Mouse (Mus musculus): ENCODE data around the gene Ntpcr.

Gene Ntpcr

DNA sequence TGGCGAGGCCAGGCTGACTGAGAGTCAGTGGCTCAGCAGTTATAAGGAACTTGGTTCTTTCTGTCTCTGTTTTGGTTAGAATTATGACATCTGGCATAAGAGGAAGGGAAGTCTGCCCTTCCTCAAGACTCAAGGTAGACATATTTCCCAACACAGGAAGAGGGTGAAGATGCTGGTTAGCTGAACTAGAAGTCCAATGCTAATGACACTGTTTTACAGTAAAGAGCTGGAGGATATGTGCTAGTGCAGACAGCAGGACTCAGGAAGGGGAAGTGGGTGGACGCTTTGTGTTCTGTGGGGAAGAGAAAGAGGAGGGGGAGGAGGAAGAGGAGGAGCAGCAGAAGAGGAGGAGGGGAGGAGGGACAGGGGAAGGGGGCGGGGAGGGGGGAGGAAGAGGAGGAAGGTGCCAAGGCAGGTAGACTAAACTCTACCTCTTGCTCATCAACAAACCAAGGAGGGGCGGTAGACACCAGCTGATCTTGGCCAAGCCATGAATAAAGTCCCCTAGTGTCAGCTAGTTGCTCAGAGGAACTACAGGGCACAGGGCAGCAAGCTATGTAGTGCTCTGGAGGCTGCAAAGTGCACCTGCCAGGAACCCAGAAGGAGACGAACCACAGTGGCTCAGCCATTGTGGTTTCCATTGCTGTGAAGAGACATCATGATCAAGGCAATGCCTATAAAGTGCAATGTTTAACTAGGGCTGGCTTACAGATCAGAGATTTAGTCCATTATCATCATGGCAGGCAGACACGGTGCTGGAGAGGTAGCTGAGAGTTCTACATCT, 4.5 kb upstream of the Ntpcr start:
- no peak for DNase-seq (ENCODE audit: low read depth, low spot score)

DNA sequence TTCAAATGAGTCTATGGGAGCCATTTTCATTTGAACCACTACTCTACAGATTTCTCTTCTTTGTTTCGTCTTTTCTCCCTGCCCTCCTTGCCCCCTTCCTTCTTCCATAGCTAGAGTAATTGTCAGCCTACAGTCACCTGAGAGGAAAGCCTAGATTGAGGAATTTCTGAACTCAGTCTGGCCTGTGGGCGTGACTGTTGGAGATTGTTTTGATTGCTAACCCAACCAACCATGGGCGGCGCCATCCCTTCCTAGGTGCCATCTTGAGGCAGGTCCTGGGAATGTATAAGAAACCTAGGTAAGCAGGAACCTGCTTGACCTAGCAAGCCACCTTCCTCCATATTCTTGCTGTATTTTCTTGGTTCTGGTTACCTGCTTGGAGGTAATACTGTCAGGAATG, 3.6 kb upstream of the Ntpcr start:
- DNase-seq (ENCODE audit: low read depth, low spot score) = no peak

DNA sequence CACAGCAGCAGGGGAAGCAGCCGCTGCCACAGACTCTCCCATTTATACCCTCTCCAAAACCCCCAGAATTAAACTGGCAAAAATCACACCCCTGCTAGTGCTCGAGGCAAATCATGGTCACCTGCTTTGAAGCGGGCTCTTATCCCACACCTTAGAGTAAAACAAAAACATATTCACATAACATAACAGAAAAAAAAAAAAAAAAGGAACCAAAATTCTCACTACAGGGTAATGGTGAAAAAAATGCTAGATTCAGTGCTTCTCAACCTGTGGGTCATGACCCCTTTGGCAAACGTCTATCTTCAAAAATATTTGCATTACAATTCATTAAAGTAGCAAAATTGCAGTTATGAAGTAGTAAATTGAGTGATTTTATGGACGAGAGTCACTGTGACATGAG, 2.8 kb upstream of the Ntpcr start:
- no peak for DNase-seq (ENCODE audit: low read depth, low spot score)

DNA sequence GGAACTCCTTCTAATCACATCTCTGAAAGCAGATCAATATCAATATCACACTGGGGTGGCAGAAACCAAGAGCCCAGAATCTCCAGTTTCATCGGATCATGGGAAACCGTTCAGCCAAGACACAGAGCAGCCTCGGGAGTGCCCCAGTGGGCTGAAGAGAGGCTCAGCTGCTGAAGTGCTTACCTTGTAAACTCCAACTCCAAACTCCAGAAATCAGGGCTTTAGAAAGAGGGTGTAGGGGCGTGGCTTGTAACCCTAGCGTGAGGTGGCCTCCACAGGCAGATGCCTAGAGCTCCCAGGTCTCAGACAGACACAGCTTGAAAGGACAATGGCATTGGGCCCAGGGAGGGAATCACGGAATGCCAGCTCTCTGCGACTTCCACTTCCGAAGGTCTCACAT, 2.0 kb upstream of the Ntpcr start:
- DNase-seq (ENCODE audit: low read depth, low spot score) = no peak

DNA sequence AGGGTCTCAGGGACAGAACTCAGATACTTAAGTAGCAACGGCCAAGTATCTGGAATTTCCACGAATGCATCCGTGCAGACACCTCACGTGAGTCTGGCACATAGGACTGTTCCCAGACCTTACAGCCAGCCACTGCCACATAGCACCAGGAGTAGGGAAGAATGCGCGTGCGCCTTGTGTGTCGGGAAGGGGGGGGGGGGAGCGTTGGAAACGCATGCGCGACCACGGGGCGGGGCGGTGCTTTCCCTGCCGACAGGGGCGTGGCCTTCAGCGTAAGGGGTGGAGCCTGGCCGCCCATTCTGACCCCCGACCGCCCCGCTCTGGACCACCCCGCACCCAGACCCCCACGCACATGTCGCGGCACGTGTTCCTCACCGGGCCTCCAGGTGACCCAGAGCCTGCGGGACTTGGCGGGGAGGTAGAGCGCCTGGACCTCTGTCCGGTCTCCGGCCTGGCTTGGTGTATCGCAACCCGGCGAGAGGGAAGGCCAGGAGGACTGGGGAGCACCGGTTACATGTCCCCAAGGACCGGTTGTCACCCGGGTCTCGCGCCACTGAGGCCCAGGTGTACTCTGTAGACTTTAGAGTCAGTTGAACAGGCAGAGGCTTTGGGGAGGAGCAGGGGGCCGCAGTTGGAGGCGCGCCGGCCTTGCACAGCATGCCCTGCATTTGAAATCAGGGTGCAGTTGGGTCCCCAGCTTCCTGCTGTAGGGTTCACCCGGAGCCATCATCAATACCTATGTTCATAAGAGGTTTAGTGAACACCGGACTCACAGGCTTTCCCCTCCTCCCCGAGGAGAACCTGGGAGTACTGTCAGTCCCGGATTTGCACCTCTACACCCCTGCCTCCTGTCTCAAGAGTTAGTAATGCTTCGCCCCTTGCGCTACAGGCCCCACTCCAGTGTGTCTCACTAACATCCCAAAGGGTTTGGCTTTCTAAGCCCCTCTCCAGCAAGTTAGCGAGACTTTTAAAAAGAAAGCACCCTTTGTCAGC, 4.5 kb downstream of the Ntpcr start:
- DNase-seq (ENCODE audit: low read depth, low spot score) = peak; percentile 33

DNA sequence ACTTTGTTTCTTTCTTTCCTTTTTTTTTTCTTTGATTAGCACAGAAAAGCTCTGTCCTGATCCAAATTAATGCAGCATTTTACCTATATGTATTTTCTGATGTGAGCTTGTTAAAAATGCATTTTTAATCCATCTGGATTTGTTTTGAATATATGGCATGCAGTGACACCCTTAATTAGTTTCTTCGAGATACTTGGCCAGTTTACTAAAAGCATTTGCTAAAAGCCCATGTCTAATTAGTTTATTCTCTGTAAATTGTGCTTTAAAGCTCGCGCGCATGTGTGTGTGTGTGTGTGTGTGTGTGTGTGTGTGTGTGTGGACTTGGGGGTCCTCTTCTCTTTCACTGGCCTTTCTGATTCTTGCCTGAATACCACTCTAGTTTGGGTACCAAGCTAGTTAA, 9.2 kb downstream of the Ntpcr start:
- no peak for DNase-seq (ENCODE audit: low read depth, low spot score)

DNA sequence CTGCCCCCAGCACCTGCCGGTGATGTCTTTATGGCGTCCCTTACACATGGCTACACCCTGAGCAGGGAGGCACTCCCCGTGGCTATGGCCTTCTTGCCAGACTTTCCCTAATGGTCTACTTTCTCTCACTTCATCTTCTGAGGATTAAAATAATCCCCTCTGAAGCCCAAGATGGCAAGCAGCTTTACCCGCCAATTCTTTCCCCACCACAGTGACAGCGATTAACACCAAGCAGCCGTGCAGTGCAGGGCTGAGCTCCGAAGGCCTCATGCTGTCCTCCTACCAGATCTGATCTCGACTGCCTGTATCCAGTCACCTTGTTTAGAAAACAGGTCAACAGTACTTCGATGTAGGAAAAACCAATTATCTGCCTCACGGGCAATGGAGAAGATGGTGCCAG, 10.9 kb downstream of the Ntpcr start:
- DNase-seq (ENCODE audit: low read depth, low spot score) = no peak

DNA sequence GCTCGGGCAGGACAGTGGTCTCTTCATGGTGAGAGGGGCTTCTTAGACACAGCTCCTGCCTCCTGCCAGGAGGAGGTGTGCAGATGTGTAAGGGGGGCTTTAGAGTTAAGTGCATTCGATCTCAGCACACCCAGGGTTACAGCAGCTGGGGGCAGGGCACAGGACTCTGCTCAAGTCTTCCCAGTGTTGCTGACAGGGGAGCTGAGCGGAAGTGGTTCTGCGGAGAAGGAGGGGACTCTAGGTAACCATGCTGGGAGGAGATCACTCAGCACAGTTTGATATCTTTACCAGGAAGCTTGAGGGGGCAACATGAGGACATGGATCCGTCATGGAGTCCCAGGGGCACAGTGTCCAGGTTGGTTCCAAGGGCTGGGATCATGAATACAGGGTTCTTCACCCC, 11.6 kb downstream of the Ntpcr start:
- DNase-seq (ENCODE audit: low read depth, low spot score) = no peak

DNA sequence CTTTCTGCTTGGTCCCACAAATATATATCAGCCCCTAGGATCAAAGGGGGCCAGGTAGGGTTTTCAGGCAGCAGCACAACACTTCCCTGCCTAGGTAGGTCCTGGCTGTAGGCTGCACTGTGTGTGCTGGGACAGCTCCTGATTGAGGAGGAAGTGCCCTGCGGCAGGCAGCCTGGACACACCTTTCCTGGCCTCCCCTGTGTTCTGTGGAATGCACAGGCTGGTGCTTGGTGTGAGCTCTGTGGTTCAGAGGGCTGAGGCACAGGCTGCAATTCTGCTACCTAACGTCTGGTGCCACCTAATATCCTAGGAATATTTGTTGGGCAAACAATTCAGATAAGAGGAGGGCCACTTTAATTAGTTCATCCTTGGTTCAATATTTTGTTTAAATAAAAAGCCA, 12.1 kb downstream of the Ntpcr start:
- DNase-seq (ENCODE audit: low read depth, low spot score) = no peak

DNA sequence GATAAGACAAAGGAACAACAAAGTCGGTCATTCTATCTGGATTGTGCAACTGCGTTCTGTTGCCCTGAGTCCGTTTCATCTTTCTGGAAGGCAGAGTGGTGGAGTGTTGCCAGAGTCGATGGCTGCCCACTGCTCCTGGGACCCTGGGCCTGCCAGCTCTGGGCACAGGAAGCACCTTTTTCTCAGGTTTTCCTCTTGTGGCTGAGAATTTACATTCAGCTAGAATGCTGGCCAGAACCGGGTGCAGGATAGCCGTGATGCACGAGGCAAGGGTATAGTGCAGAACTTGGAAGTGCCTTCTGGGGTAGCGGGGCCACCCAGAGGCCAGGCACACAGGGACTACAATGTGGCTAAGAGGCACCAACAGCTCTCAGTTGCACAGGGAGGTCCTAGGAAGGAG, 12.6 kb downstream of the Ntpcr start:
- no peak for DNase-seq (ENCODE audit: low read depth, low spot score)

DNA sequence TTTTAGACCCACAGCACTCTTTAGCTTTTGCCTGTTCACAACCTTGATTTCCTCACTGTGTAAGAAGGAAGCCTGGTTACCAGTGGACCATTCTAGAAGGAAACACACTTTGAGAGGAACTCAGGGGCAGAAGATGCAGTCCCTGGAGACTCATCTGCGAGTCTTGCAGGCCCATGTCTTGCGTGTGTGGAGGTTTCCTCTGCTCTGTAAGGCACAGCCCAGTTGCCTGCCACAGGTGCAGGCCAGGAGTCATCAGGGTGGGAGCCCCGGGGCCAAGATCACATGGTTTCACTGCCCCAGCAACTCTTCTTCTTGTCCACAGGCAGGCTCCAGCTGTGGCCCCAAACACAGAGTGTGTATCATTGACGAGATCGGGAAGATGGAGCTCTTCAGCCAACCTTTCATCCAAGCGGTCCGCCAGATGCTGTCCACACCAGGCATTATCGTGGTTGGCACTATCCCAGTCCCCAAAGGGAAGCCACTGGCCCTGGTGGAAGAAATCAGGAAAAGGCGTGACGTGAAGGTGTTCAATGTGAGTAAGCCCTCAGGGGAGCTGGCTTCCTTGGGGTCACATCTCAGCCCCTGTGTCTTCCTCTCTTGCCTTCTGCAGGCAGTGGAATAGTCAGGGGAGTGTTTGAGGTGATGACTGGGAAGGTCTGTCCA, 15.3 kb downstream of the Ntpcr start:
- no peak for DNase-seq (ENCODE audit: low read depth, low spot score)

DNA sequence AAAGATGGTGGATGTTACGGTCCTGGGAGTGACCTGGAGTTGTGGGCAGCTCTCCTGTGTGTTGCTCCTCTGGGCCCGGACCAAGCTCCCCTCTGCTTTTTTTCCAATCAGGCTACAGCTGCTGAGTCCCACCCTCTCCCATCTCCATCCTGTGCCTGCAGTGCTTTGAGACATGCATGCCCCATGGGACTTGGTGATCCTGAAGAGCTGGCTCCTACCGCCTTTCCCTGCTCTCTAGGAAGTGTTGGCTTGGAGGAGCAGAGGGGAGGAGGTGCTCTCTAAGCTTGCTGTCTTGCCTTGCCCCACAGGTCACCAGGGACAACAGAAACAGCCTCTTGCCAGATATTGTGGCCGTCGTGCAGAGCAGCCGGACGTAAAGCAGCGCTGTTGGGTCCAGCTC, 17.6 kb downstream of the Ntpcr start:
- DNase-seq (ENCODE audit: low read depth, low spot score) = no peak

DNA sequence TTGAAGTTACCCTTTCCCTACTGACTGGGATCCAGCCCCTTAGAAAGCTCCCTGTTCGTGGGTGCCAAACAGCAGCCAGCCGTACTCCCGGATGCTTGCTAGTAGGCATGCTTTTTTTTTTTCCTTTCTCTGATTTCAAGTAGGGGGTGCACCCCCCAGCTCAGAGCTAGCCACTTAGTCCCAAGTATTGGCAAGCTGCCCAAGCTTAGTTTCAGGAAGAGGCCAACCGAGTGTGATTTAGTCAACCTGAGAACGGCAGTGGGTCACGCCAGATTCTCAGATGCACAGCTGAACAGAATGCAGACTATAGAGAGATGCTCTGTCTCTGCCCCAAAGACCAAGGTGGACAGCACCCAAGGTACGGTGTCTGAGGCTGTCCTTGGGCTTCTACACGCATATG, 21.1 kb downstream of the Ntpcr start:
- DNase-seq (ENCODE audit: low read depth, low spot score) = no peak

DNA sequence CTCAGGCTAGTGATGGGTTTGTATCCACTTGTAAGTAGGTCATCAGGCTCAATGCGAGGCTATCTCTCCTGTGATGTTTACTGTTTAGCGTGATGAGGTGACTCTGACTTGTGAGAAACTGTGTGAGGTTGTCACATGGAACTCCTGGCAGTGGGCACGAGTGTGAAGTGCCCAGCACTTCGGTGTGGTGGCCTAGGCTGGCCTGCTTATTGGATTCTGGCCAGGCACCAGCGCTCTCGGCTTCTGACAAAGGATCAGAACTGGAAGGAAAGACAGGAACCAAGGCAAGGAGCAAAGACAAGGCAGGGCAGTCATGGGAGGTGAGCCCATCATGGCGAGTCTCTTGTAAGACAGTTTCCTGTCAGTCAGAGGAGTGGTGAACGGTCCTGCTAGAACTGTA, 26.1 kb downstream of the Ntpcr start:
- DNase-seq (ENCODE audit: low read depth, low spot score) = no peak

DNA sequence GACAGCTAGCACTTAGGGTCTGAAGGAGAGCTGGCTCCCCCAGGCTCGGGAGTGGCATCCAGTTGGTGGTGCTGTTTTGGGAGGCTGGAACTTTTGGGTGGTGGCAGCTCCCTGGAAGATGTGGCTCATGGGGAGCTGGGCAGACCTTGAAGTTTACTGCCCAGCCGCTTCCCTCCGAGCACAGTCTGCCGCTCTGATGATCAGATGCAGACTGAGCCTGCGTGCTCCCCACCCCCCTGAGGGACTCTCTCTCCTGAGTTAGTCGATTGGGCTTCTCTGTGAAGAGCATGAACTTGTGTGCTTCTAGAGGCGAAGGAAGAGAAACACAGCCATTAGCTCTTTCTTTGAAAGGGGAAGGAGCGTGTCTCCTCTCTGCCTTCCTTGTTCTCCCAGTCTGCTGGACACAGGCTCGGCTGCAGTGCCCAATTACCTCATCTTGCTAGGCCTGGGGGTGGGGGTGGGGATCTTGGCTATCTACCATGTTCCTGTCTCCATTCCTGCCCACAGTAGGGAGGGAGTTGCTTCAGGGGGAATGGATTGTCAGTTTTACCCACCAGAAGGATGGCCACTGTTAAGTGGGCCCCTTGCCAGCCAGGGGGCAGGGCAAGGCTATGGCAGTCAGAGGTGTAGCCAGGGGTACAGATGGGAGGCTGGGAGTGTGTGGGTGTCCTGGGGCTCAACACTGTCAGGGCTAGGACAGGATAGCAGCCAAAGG, 26.8 kb downstream of the Ntpcr start:
- DNase-seq (ENCODE audit: low read depth, low spot score) = no peak

DNA sequence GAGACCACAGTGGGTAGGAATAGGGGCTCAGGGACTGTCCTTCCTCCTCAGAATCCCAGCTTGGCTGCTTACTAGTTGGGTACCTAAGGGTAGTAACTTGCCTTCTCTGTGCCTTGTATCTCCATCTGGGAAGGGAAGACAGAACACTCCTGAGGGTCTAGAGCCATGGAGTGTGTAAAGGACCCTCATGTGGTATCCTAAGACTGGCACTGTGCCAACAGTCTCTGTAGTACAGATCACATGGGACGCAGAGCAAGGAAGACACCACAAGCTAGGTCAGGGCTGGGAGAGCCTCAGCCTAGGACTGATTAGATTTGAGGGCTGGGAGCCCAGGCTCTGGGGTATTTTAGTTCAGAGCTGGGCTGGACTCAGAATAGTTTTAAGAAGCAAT, 27.3 kb downstream of the Ntpcr start:
- no peak for DNase-seq (ENCODE audit: low read depth, low spot score)

DNA sequence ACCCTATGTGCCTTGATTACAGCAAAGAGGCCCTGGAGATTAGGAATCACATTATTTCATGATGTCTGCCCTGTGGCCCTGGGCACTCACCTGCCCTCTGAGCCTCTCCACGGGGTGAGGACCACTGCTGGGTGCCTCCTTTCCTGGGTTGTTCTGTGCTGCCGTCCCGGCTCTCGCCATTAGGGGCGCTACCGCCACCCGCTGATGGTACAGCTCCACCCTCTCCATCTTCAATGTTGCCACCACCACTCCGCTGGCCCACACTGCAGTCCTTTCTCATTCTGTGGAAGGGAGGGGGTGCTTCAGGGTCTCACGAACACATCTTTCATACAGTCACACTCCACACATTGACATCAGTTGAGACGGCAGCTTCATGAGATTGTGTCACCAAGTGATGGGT, 29.3 kb downstream of the Ntpcr start:
- DNase-seq (ENCODE audit: low read depth, low spot score) = no peak

DNA sequence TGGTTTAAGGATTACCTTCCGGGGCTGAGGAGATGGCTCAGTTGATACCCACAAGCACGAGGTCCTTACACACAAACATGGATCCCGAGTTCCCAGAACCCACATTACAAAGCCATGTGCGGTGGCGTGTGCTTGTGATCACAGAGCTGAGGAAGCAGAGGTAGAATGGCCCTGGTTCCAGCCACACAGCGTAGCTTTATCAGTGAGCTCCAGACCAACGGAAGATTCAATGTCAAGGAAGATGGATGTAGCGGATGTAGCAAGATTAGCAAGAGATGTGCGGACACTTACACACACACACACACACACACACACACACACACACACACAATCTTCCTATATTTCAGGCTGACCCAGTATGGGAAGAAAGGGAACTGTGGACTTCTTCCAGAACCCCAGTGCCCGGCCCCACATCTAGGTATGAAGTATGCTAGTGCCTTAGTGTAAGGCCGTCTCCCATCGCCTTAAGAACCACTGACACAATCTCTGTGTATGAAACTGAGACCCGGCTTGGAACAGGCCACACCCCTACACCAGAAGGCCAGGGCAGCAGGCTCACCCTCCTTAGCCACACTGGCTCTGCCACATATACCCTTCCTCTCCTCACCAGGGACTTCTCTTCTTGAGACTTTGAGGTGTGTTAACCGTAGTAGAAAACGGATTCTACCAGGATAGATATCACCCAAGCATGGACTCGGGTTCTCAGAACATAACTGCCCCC, 33.5 kb downstream of the Ntpcr start:
- DNase-seq (ENCODE audit: low read depth, low spot score) = no peak

DNA sequence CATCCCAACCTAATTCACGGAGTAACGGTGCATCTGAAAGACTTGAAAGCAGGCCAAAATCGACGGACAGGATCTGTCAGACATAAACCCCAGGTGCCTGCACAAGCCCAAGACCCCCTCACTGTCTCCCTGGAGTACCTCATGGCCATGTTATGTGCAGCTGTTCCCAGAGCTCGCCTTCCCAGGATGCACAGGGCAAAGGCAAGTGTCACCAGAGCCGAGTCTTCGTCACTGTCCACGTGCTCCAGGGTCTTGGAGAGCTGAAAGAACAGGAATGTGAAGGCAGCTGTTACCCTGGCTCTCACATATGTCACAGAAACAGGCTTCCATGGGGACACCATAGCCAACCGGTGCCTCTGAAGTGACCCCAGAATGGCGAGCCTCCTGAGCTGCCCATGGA, 38.3 kb downstream of the Ntpcr start:
- no peak for DNase-seq (ENCODE audit: low read depth, low spot score)

DNA sequence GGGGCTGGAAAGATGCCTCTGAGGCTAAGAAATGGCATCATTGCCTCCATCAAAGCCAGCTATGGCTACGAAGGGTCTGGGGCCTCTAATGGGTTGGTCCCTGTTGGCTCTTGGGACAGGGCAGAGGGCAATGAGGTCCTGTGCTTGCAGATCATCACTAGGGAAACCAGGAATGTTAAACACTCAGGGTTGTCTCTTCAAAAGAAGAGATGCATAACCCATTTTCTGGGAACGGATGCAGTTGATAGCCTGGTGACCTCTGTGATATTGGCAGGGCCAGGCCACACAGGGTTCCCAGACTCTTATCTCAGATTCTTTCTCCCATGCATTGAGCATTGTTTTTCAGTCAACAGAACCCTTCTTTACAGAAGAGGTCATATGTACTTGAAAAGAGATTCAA, 42.5 kb downstream of the Ntpcr start:
- no peak for DNase-seq (ENCODE audit: low read depth, low spot score)

DNA sequence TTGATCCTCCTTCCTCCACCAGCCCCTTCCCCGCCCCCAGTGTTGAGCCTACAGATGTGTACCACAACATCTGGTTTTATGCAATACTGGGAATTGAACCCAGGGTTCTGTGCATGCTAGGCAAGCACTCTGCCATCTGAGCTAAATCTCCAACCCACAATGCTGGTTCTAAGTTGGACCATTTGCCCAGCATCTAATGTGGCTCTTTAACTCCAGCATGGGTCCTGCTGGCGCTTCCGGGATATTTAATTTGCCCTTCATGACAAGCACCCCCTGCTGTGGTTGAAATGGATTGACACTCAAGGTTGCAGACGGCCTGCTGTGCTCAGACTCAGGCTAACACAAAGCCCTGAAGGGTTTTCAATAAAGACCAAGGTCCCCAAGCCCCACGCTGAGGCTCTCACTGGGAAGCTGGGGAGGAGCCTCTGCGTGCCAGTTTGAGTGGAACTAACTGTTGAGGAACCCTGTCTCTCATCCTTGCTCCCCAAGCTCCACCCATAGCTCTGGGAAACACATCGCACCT, 43.6 kb downstream of the Ntpcr start:
- no peak for DNase-seq (ENCODE audit: low read depth, low spot score)
